Mouse (Mus musculus): ENCODE data around the gene Mab21l3. TPM values are rescaled to one million over a fixed set of nuclear protein-coding genes. Genes with fewer than 3 reads are reported as not detected.

Mab21l3 gene
- total and polyA plus RNA-seq, 3 experiments: 1.9 to 3.4 (median 2.8) TPM

- H3K27me3 ChIP-seq (replicated peaks): no peaks in the 10 kb centered on the region
- no peak overlapping the region for H3K4me3 ChIP-seq (replicated peaks in 1 of 3; ENCODE audit: low read depth in 2 of 3, low read length in 2 of 3, poor library complexity in 1 of 3)
- no peaks in the 10 kb centered on the region for H3K79me2 ChIP-seq (replicated peaks; ENCODE audit: control insufficient read depth, extremely low read depth, insufficient read depth, poor library complexity, severe bottlenecking)
- TF ChIP-seq HCFC1 (IDR thresholded peaks at IDR 0.05; ENCODE audit: low read depth, low read length): no peak
- dilution Hi-C loops (cut with MboI; ENCODE audit: extremely low pct_ligation_motif_present, extremely low pct_unique_long_range_greater_than_20kb, low sequenced_read_pairs): no loop called here
- no peak overlapping the region for H3K27ac ChIP-seq (ENCODE audit: insufficient read depth, low read depth)
- DNase-seq (ENCODE audit: extremely low read depth): no peak
- no peaks in the 10 kb centered on the region for H3K36me3 ChIP-seq (replicated peaks in 1 of 2; ENCODE audit: control insufficient read depth in 1 of 2, insufficient read depth in 1 of 2, low read length in 1 of 2)
- no peak overlapping the region for H3K9ac ChIP-seq (ENCODE audit: insufficient read depth, low read depth)
- in situ Hi-C loops (cut with MboI; ENCODE audit: low pct_ligation_motif_present, low pct_unique_long_range_greater_than_20kb, low sequenced_read_pairs): loop anchor here (5.0 to 25.0 kb wide), 4 partner anchors 212 to 845 kb away; partner anchors contain the start of gene Ttf2
- peaks cover 5 to 10% of the 10 kb centered on the region in 2 experiments; a peak in 3 of 4 replicates for H3K4me1 ChIP-seq (ENCODE audit: control insufficient read depth in 1 of 2, insufficient read depth in 2 of 2)
- no peaks in the 10 kb centered on the region for H3K9me3 ChIP-seq (replicated peaks; ENCODE audit: low read length)
- H3K4me2 ChIP-seq (ENCODE audit: insufficient read depth, low read depth, poor library complexity, severe bottlenecking): no peak overlapping the region
These were observed 41.8 kb downstream of the Mab21l3 start for GRCm38 (mm10) chr3:101806941-101807340.

GRCm38 (mm10) chr3:101806149-101806548, 42.6 kb downstream of the Mab21l3 start:
- in situ Hi-C loops (cut with MboI; ENCODE audit: low pct_ligation_motif_present, low pct_unique_long_range_greater_than_20kb, low sequenced_read_pairs): loop anchor here (5.0 to 25.0 kb wide), 4 partner anchors 211 to 844 kb away; partner anchors contain the start of gene Ttf2
- H3K9ac ChIP-seq (ENCODE audit: insufficient read depth, low read depth): peak overlapping the region; percentile 16; the same call in 1 of the 2 replicates
- DNase-seq (ENCODE audit: extremely low read depth): peak; percentile 63
- no peak overlapping the region for H3K27ac ChIP-seq (ENCODE audit: insufficient read depth, low read depth)
- dilution Hi-C loops (cut with MboI; ENCODE audit: extremely low pct_ligation_motif_present, extremely low pct_unique_long_range_greater_than_20kb, low sequenced_read_pairs): no loop called here
- no peaks in the 10 kb centered on the region for H3K36me3 ChIP-seq (replicated peaks in 1 of 2; ENCODE audit: control insufficient read depth in 1 of 2, insufficient read depth in 1 of 2, low read length in 1 of 2)
- peak overlapping the region in 1 of 3 experiments; percentile 7 for H3K4me3 ChIP-seq (replicated peaks in 1 of 3; ENCODE audit: low read depth in 2 of 3, low read length in 2 of 3, poor library complexity in 1 of 3)
- TF ChIP-seq NELFE (IDR thresholded peaks at IDR 0.05; ENCODE audit: low read depth, low read length) (peak; percentile 32; the same call in 1 of the 2 replicates), ZMIZ1 (IDR thresholded peaks at IDR 0.05; ENCODE audit: low read depth, low read length) (no peak), NRF1 (IDR thresholded peaks at IDR 0.05; ENCODE audit: low read depth, low read length) (peak; percentile 53), MXI1 (IDR thresholded peaks at IDR 0.05; ENCODE audit: low read depth, low read length) (no peak), SMC3 (IDR thresholded peaks at IDR 0.05; ENCODE audit: low read depth, low read length) (peak; percentile 95), ZC3H11A (IDR thresholded peaks at IDR 0.05; ENCODE audit: low read depth, low read length) (peak; percentile 70), BHLHE40 (IDR thresholded peaks at IDR 0.05; ENCODE audit: low read depth, low read length) (no peak), RAD21 (IDR thresholded peaks at IDR 0.05; ENCODE audit: low read depth, low read length) (peak; percentile 86), ETS1 (conservative IDR thresholded peaks at IDR 0.05; ENCODE audit: low read depth, low read length) (no peak), ELF1 (IDR thresholded peaks at IDR 0.05; ENCODE audit: low read depth, low read length) (peak; percentile 23; the same call in 1 of the 2 replicates), TCF12 (IDR thresholded peaks at IDR 0.05; ENCODE audit: low read depth, low read length) (no peak), MYC (IDR thresholded peaks at IDR 0.05; ENCODE audit: low read depth, low read length) (no peak), USF2 (conservative IDR thresholded peaks at IDR 0.05; ENCODE audit: low read depth, low read length) (no peak), SIN3A (IDR thresholded peaks at IDR 0.05; ENCODE audit: low read length) (no peak), KAT2A (IDR thresholded peaks at IDR 0.05; ENCODE audit: insufficient replicate concordance, low read length) (no peak), JUN (IDR thresholded peaks at IDR 0.05; ENCODE audit: insufficient read depth, low read depth, low read length) (no peak), MEF2A (IDR thresholded peaks at IDR 0.05; ENCODE audit: borderline replicate concordance, low read depth, low read length) (peak; percentile 57; the same call in 1 of the 2 replicates), MAX (IDR thresholded peaks at IDR 0.05; ENCODE audit: low read length) (no peak), POLR2AphosphoS2 (IDR thresholded peaks at IDR 0.05; ENCODE audit: low read depth, low read length) (no peak), IRF4 (IDR thresholded peaks at IDR 0.05; ENCODE audit: low read depth, low read length) (no peak), UBTF (IDR thresholded peaks at IDR 0.05; ENCODE audit: low read depth, low read length) (no peak), CTCF (conservative IDR thresholded peaks at IDR 0.05 in 1 of 2, IDR thresholded peaks at IDR 0.05 in 1 of 2; ENCODE audit: low read depth in 2 of 2, low read length in 2 of 2) (peak; percentile 18 to 95; a peak in 2 of 4 replicates)
- H3K79me2 ChIP-seq (replicated peaks; ENCODE audit: control insufficient read depth, extremely low read depth, insufficient read depth, poor library complexity, severe bottlenecking): no peaks in the 10 kb centered on the region
- peaks cover 7 to 13% of the 10 kb centered on the region in 2 experiments for H3K4me1 ChIP-seq (ENCODE audit: control insufficient read depth in 1 of 2, insufficient read depth in 2 of 2)
- no peaks in the 10 kb centered on the region for H3K9me3 ChIP-seq (replicated peaks; ENCODE audit: low read length)
- H3K4me2 ChIP-seq (ENCODE audit: insufficient read depth, low read depth, poor library complexity, severe bottlenecking): peak overlapping the region; percentile 70; the same call in 1 of the 2 replicates
- no peaks in the 10 kb centered on the region for H3K27me3 ChIP-seq (replicated peaks)

All from CH12.LX (cell line).